Mouse (Mus musculus) spleen, adult 2 months (tissue): ENCODE results near the gene Ablim1.

Source experiments
- CTCF ChIP-seq: fragments of 200-500 bp; IDR thresholded peaks from 2 replicates; pipeline ENCODE4 v1.5.1; 2011; ENCODE audit warnings: mild to moderate bottlenecking, inconsistent platforms; ENCODE audit not compliant: insufficient read depth, insufficient read length, insufficient replicate concordance; ENCODE audit errors: extremely low read depth
- POLR2A ChIP-seq: fragments of 200-500 bp; IDR thresholded peaks from 2 replicates; pipeline ENCODE4 v1.6.1; 2011; ENCODE audit warnings: low read depth, low read length, inconsistent platforms

DNA sequence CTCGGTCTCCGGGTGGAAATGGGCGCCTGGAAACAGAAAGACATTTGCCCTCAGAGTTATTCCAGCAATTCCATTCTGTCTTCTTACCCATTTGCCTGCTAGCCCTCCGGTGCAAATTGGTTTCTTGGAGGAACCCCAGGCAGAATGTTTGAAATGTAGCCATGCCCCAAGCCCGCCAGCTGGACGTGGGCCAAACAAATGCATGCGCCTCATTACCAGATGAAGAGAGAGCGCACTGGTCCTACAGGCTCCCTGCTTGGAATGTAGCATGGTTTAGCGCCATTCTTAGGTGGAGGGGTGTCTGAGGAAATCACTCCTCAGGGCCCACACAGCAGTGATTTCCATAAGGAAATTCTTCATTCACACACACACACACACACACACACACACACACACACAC lies 162.4 kb downstream of the Ablim1 start:
- TF ChIP-seq CTCF (no peak), POLR2A (no peak)
